Mouse (Mus musculus) ES-E14 (cell line): ENCODE results near the gene Atp6v1c2.

Source experiments
- CHD2 ChIP-seq: IDR thresholded peaks from 2 replicates; pipeline ENCODE4 v1.6.1; 2014; ENCODE audit warnings: mild to moderate bottlenecking, low read depth, low read length, inconsistent platforms
- MAFK ChIP-seq: IDR thresholded peaks from 2 replicates; pipeline ENCODE4 v1.6.1; 2014; ENCODE audit warnings: mild to moderate bottlenecking, low read depth, low read length, inconsistent platforms; ENCODE audit not compliant: insufficient read depth
- ZNF384 ChIP-seq: IDR thresholded peaks from 2 replicates; pipeline ENCODE4 v1.6.1; 2012; ENCODE audit warnings: low read depth, low read length, inconsistent platforms

DNA sequence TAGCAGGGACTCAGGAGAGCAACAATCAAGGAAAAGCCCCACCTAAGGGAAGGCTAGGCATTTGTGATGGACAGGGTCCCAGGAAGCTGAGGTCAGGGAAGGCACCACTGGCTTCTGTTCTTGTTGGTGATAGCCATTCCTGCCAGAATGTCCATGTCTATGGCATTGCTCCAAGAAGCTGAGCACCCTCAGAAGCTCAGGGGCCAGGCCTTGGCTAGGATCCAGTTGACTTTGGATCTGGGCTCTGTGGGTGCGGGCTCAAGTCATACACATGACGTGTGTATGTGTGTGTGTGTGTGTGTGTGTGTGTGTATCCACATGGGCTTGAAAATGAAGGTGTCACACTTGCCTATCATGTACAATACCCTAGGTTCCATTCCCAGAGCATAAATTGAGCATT lies 39.2 kb downstream of the Atp6v1c2 start:
- TF ChIP-seq ZNF384 (no peak), MAFK (no peak), CHD2 (no peak)
